Mouse (Mus musculus) intestine, embryonic 16.5 days (tissue): ENCODE measurements around the gene Hist2h2ab. TPM values are rescaled to one million over a fixed set of nuclear protein-coding genes. Genes with fewer than 3 reads are reported as not detected.
"Not testable (repeated sequence)": the region's sequence is repeated elsewhere in the genome, so short reads cannot be mapped to it uniquely, and the experiment has no call there.

Source experiments
- ATAC-seq: fragments of 200-750 bp; cut with Nextera tagmentation; 2 replicates; pipeline ENCODE4 v1.8.0; 2017; ENCODE audit warnings: moderate TSS enrichment, moderate library complexity
- H3K27ac ChIP-seq: fragments of 300-500 bp; sonication (generic); 2 replicates; pipeline ENCODE4 v1.5.1; 2014; ENCODE audit warnings: mild to moderate bottlenecking, low read length
- H3K27me3 ChIP-seq: fragments of 300-500 bp; sonication (generic); replicated peaks from 2 replicates; pipeline ENCODE4 v1.6.1; 2014; ENCODE audit warnings: low read length, control low read depth, mixed read lengths; ENCODE audit not compliant: control insufficient read depth, insufficient read depth
- H3K36me3 ChIP-seq: fragments of 300-500 bp; sonication (generic); 2 replicates; pipeline ENCODE4 v1.6.1; 2014; ENCODE audit warnings: low read length, control low read depth; ENCODE audit not compliant: control insufficient read depth, insufficient read depth
- H3K4me1 ChIP-seq: fragments of 300-500 bp; sonication (generic); 2 replicates; pipeline ENCODE4 v1.6.1; 2014; ENCODE audit warnings: low read length, control low read depth, mixed read lengths; ENCODE audit not compliant: control insufficient read depth, insufficient read depth
- H3K4me2 ChIP-seq: fragments of 300-500 bp; sonication (generic); 2 replicates; pipeline ENCODE4 v1.6.1; 2014; ENCODE audit warnings: low read depth, low read length, control low read depth
- H3K4me3 ChIP-seq: fragments of 300-500 bp; sonication (generic); 2 replicates; pipeline ENCODE4 v1.5.1; 2014; ENCODE audit warnings: mild to moderate bottlenecking, low read length
- H3K9ac ChIP-seq: fragments of 300-500 bp; sonication (generic); 2 replicates; pipeline ENCODE4 v1.6.1; 2014; ENCODE audit warnings: low read depth, low read length
- H3K9me3 ChIP-seq: fragments of 300-500 bp; sonication (generic); 2 replicates; pipeline ENCODE4 v1.6.1; 2016; ENCODE audit warnings: low read length, control low read depth; ENCODE audit not compliant: control insufficient read depth
- WGBS: fragments of 180-500 bp; shearing (Covaris S2); extraction: QIAGEN DNeasy Blood & Tissue Kit; methylation state at CpG from one replicate; pipeline ENCODE4 v1.1.7; 2014; 5-methylcytosine and 5-hydroxymethylcytosine counted together
- polyA plus RNA-seq: library from polyadenylated mRNA; unstranded; fragments of >200 nt; fragmentation: Nextera tagmentation; extraction: Ambion mirVana; gene quantifications from 2 replicates; pipeline ENCODE4 v1.2.1, GENCODE M21; 2015

Hist2h2ab gene
- polyA plus RNA-seq, 1 experiment from 2014 or later, result 0.70 TPM

- peak overlapping the region; percentile 68 for H3K4me3 ChIP-seq
- peak overlapping the region; percentile 84 for H3K9ac ChIP-seq
- ATAC-seq, result peak; percentile 28
- H3K4me1 ChIP-seq, result peaks cover 18% of the 10 kb centered on the region
- H3K27me3 ChIP-seq, H3K9me3 ChIP-seq, H3K36me3 ChIP-seq: not testable (repeated sequence)
- H3K27ac ChIP-seq, result peak overlapping the region; percentile 100
- WGBS, result under 1% methylated on average over 25 of the region's 47 CpGs
- H3K4me2 ChIP-seq, result peak overlapping the region; percentile 85
Observed at GRCm38 (mm10) chr3:96220131-96220764, 583 bp downstream of the Hist2h2ab start.

GRCm38 (mm10) chr3:96220765-96221639, 1.3 kb downstream of the Hist2h2ab start, which contains the start of the genes Hist2h2ac and Hist2h2be:
TSS of gene Hist2h2ac (minus strand) at chr3:96220880.
TSS of gene Hist2h2be (plus strand) at chr3:96221119.
- Histone ChIP-seq H3K36me3 (no peaks in the 10 kb centered on the region), H3K4me2 (peak within 1 kb of the TSS; percentile 85), H3K9ac (peak within 1 kb of the TSS; percentile 84), H3K9me3 (no peaks in the 10 kb centered on the region), H3K27ac (peak within 1 kb of the TSS; percentile 100), H3K27me3 (no peaks in the 10 kb centered on the region), H3K4me3 (peak within 1 kb of the TSS; percentile 68), H3K4me1 (peaks cover 18% of the 10 kb centered on the region)
- WGBS, result under 1% methylated on average over 43 of the region's 43 CpGs
- ATAC-seq, result peak; percentile 94

GRCm38 (mm10) chr3:96221640-96222038, 2.0 kb downstream of the Hist2h2ab start:
- H3K4me2 ChIP-seq, result peak overlapping the region; percentile 85
- peak overlapping the region; percentile 74 for H3K9ac ChIP-seq
- no peaks in the 10 kb centered on the region for H3K9me3 ChIP-seq
- ATAC-seq, result no peak
- peaks cover 18% of the 10 kb centered on the region for H3K4me1 ChIP-seq
- H3K4me3 ChIP-seq, result peak overlapping the region; percentile 68
- WGBS, result 27% methylated on average over 9 of the region's 9 CpGs
- H3K27me3 ChIP-seq, result no peaks in the 10 kb centered on the region
- H3K36me3 ChIP-seq, result no peaks in the 10 kb centered on the region
- H3K27ac ChIP-seq, result peak overlapping the region; percentile 100

GRCm38 (mm10) chr3:96222774-96223173, 3.1 kb downstream of the Hist2h2ab start:
- no peaks in the 10 kb centered on the region for H3K36me3 ChIP-seq
- H3K27me3 ChIP-seq, result no peaks in the 10 kb centered on the region
- H3K27ac ChIP-seq, result no peak overlapping the region
- H3K9me3 ChIP-seq, result no peaks in the 10 kb centered on the region
- peak overlapping the region; percentile 85 for H3K4me2 ChIP-seq
- H3K4me1 ChIP-seq, result peaks cover 18% of the 10 kb centered on the region
- H3K4me3 ChIP-seq, result peak overlapping the region; percentile 68
- ATAC-seq, result no peak
- WGBS, result 84% methylated on average over 4 of the region's 4 CpGs
- no peak overlapping the region for H3K9ac ChIP-seq

GRCm38 (mm10) chr3:96225421-96225820, 5.8 kb downstream of the Hist2h2ab start:
- WGBS, result 46% methylated on average over 2 of the region's 2 CpGs
- Histone ChIP-seq H3K27ac (no peak overlapping the region), H3K27me3 (no peaks in the 10 kb centered on the region), H3K4me3 (no peak overlapping the region), H3K9me3 (no peaks in the 10 kb centered on the region), H3K9ac (no peak overlapping the region), H3K36me3 (no peaks in the 10 kb centered on the region), H3K4me1 (peaks cover 16% of the 10 kb centered on the region), H3K4me2 (no peak overlapping the region)
- ATAC-seq, result no peak

GRCm38 (mm10) chr3:96226695-96227648, 7.3 kb downstream of the Hist2h2ab start:
- Histone ChIP-seq H3K4me1 (peaks cover 9% of the 10 kb centered on the region; the same call in 1 of the 2 replicates), H3K4me2 (no peak overlapping the region), H3K27me3 (no peaks in the 10 kb centered on the region), H3K36me3 (no peaks in the 10 kb centered on the region), H3K9ac (no peak overlapping the region; the same call in 1 of the 2 replicates), H3K9me3 (no peaks in the 10 kb centered on the region), H3K27ac (no peak overlapping the region), H3K4me3 (no peak overlapping the region)
- 50% methylated on average over 8 of the region's 8 CpGs for WGBS
- ATAC-seq, result no peak

GRCm38 (mm10) chr3:96228828-96229227, 9.2 kb downstream of the Hist2h2ab start:
- no peak overlapping the region for H3K9ac ChIP-seq
- no peak overlapping the region for H3K27ac ChIP-seq
- no peaks in the 10 kb centered on the region for H3K9me3 ChIP-seq
- peak; percentile 19; the same call in 1 of the 2 replicates for ATAC-seq
- no peaks in the 10 kb centered on the region for H3K4me1 ChIP-seq
- no peaks in the 10 kb centered on the region for H3K36me3 ChIP-seq
- WGBS, result 66% methylated on average over 2 of the region's 2 CpGs
- no peak overlapping the region for H3K4me2 ChIP-seq
- no peaks in the 10 kb centered on the region for H3K27me3 ChIP-seq
- no peak overlapping the region for H3K4me3 ChIP-seq

- Histone ChIP-seq H3K9ac (no peak overlapping the region), H3K9me3 (no peaks in the 10 kb centered on the region), H3K27me3 (no peaks in the 10 kb centered on the region), H3K27ac (no peak overlapping the region), H3K36me3 (no peaks in the 10 kb centered on the region), H3K4me3 (no peak overlapping the region), H3K4me1 (no peaks in the 10 kb centered on the region), H3K4me2 (no peak overlapping the region)
- 72% methylated on average over 2 of the region's 2 CpGs for WGBS
- ATAC-seq, result no peak
Observed at GRCm38 (mm10) chr3:96230404-96230803, 10.7 kb downstream of the Hist2h2ab start.
